Mouse (Mus musculus) CH12.LX (cell line): ENCODE measurements at regions not wholly inside any gene's neighbourhood (a gene's known extent, or its start where the extent isn't known, plus 50 kb on each side); places are given as distances from the start of the nearest gene placed in this dataset.

Source experiments
- DNase-seq: peaks from one replicate; pipeline ENCODE4 v3.0.0-alpha.2; 2013; ENCODE audit errors: extremely low read depth
- H3K27ac ChIP-seq: 2 replicates; pipeline ENCODE4 v1.5.1; 2012; ENCODE audit warnings: low read depth, mild to moderate bottlenecking, control low read depth, moderate library complexity; ENCODE audit not compliant: insufficient read depth
- H3K27me3 ChIP-seq: replicated peaks from 2 replicates; pipeline ENCODE3; 2012; ENCODE audit warnings: inconsistent platforms
- H3K36me3 ChIP-seq, 2 experiments: replicated peaks in 1 of 2; 2 replicates each; pipeline versions ENCODE3 to v1.6.1; 2012; ENCODE audit warnings: inconsistent platforms in 1 of 2, low read length in 1 of 2, mild to moderate bottlenecking in 1 of 2, mixed read lengths in 1 of 2, moderate library complexity in 1 of 2; ENCODE audit not compliant: control insufficient read depth in 1 of 2, insufficient read depth in 1 of 2
- H3K4me1 ChIP-seq, 2 experiments: 2 replicates each; pipeline ENCODE4 v1.6.1; 2012; ENCODE audit warnings: inconsistent platforms in 1 of 2, moderate library complexity in 1 of 2; ENCODE audit not compliant: insufficient read depth in 2 of 2, control insufficient read depth in 1 of 2
- H3K4me2 ChIP-seq: 2 replicates; pipeline ENCODE4 v1.6.1; 2012; ENCODE audit warnings: low read depth, mild to moderate bottlenecking, control low read depth; ENCODE audit not compliant: poor library complexity, insufficient read depth, severe bottlenecking
- H3K4me3 ChIP-seq, 3 experiments: fragments of 150-350 bp in 1 of 3; sonication (generic) in 1 of 3; replicated peaks in 1 of 3; 2 replicates each; pipeline versions ENCODE3 to v1.5.1; 2011 to 2012; ENCODE audit warnings: low read depth in 2 of 3, low read length in 2 of 3, mild to moderate bottlenecking in 2 of 3, moderate library complexity in 2 of 3, control low read depth in 1 of 3, improper control_type of control experiment in 1 of 3, inconsistent platforms in 1 of 3, mixed read lengths in 1 of 3; ENCODE audit not compliant: poor library complexity in 1 of 3
- H3K79me2 ChIP-seq: replicated peaks from 2 replicates; pipeline ENCODE4 v1.6.1; 2012; ENCODE audit warnings: mild to moderate bottlenecking, moderate library complexity; ENCODE audit not compliant: control insufficient read depth, poor library complexity, insufficient read depth, severe bottlenecking; ENCODE audit errors: extremely low read depth
- H3K9ac ChIP-seq: 2 replicates; pipeline ENCODE4 v1.6.1; 2012; ENCODE audit warnings: low read depth, mild to moderate bottlenecking, control low read depth, moderate library complexity; ENCODE audit not compliant: insufficient read depth
- H3K9me3 ChIP-seq: replicated peaks from 2 replicates; pipeline ENCODE3; 2012; ENCODE audit warnings: low read length, inconsistent platforms, mixed read lengths
- BHLHE40 ChIP-seq: IDR thresholded peaks from 2 replicates; pipeline ENCODE4 v1.6.1; 2011; ENCODE audit warnings: mild to moderate bottlenecking, low read depth, low read length, improper control_type of control experiment
- EP300 ChIP-seq: IDR thresholded peaks from 2 replicates; pipeline ENCODE4 v1.6.1; 2011; ENCODE audit warnings: low read length, improper control_type of control experiment
- GABPA ChIP-seq: IDR thresholded peaks from 2 replicates; pipeline ENCODE4 v1.6.1; 2012; ENCODE audit warnings: low read depth, low read length, improper control_type of control experiment, inconsistent platforms; ENCODE audit not compliant: insufficient replicate concordance
- HCFC1 ChIP-seq: IDR thresholded peaks from 2 replicates; pipeline ENCODE4 v1.6.1; 2012; ENCODE audit warnings: low read depth, mild to moderate bottlenecking, inconsistent platforms, low read length, improper control_type of control experiment
- JUN ChIP-seq: IDR thresholded peaks from 2 replicates; pipeline ENCODE4 v1.6.1; 2011; ENCODE audit warnings: low read depth, mild to moderate bottlenecking, low read length, improper control_type of control experiment, moderate library complexity; ENCODE audit not compliant: insufficient read depth
- MAX ChIP-seq: IDR thresholded peaks from 2 replicates; pipeline ENCODE4 v1.6.1; 2011; ENCODE audit warnings: low read length, improper control_type of control experiment
- MAZ ChIP-seq: IDR thresholded peaks from 2 replicates; pipeline ENCODE4 v1.6.1; 2012; ENCODE audit warnings: low read depth, mild to moderate bottlenecking, inconsistent platforms, low read length, improper control_type of control experiment, moderate library complexity
- MXI1 ChIP-seq: IDR thresholded peaks from 2 replicates; pipeline ENCODE4 v1.6.1; 2011; ENCODE audit warnings: mild to moderate bottlenecking, low read depth, low read length, improper control_type of control experiment
- PAX5 ChIP-seq: IDR thresholded peaks from 2 replicates; pipeline ENCODE4 v1.6.1; 2012; ENCODE audit warnings: low read length, inconsistent platforms, mixed read lengths
- POLR2AphosphoS2 ChIP-seq: IDR thresholded peaks from 2 replicates; pipeline ENCODE4 v1.6.1; 2011; ENCODE audit warnings: low read depth, low read length, improper control_type of control experiment
- RAD21 ChIP-seq: IDR thresholded peaks from 2 replicates; pipeline ENCODE4 v1.6.1; 2011; ENCODE audit warnings: low read depth, mild to moderate bottlenecking, low read length, improper control_type of control experiment, moderate library complexity
- SMC3 ChIP-seq: IDR thresholded peaks from 2 replicates; pipeline ENCODE4 v1.6.1; 2011; ENCODE audit warnings: low read depth, low read length, improper control_type of control experiment
- TCF12 ChIP-seq: IDR thresholded peaks from 2 replicates; pipeline ENCODE4 v1.6.1; 2014; ENCODE audit warnings: low read depth, mild to moderate bottlenecking, inconsistent platforms, low read length, improper control_type of control experiment
- USF2 ChIP-seq: conservative IDR thresholded peaks from 2 replicates; pipeline ENCODE4 v1.6.1; 2011; ENCODE audit warnings: low read depth, low read length, improper control_type of control experiment
- ZMIZ1 ChIP-seq: IDR thresholded peaks from 2 replicates; pipeline ENCODE4 v1.6.1; 2012; ENCODE audit warnings: low read depth, mild to moderate bottlenecking, inconsistent platforms, low read length, improper control_type of control experiment
- ZNF384 ChIP-seq: IDR thresholded peaks from 2 replicates; pipeline ENCODE4 v1.6.1; 2012; ENCODE audit warnings: low read depth, low read length, improper control_type of control experiment, inconsistent platforms
- dilution Hi-C: fragments of 300-500 bp; cut with MboI; formaldehyde crosslinking; loops from 2 replicates; pipeline ENCODE4 v1.14.3; 2020; ENCODE audit warnings: low sequenced_read_pairs; ENCODE audit not compliant: extremely low pct_unique_long_range_greater_than_20kb, extremely low pct_ligation_motif_present
- in situ Hi-C: fragments of 300-500 bp; cut with MboI; formaldehyde crosslinking; loops from 3 replicates; pipeline ENCODE4 v1.14.3; 2019; ENCODE audit warnings: low sequenced_read_pairs, low pct_ligation_motif_present, low pct_unique_long_range_greater_than_20kb, mixed read lengths

GRCm38 (mm10) chr11:112649298-112649697 is 132.7 kb upstream of the Sox9 start:
- H3K4me1 ChIP-seq, result no peaks in the 10 kb centered on the region
- no peak overlapping the region for H3K9ac ChIP-seq
- H3K4me3 ChIP-seq, result no peak overlapping the region
- no peaks in the 10 kb centered on the region for H3K36me3 ChIP-seq
- H3K4me2 ChIP-seq, result no peak overlapping the region
- H3K9me3 ChIP-seq, result peaks cover 74% of the 10 kb centered on the region
- no peaks in the 10 kb centered on the region for H3K79me2 ChIP-seq
- no peak for DNase-seq
- TF ChIP-seq MAZ (no peak), PAX5 (no peak), EP300 (no peak), MAX (no peak), TCF12 (no peak)
- TF ChIP-seq, all 38 proteins: peak for 0
- no peaks in the 10 kb centered on the region for H3K27me3 ChIP-seq
- in situ Hi-C loops, result no loop called here
- H3K27ac ChIP-seq, result no peak overlapping the region
- dilution Hi-C loops, result no loop called here

GRCm38 (mm10) chr11:112657410-112658159 is 124.4 kb upstream of the Sox9 start:
- no peak overlapping the region for H3K27ac ChIP-seq
- dilution Hi-C loops, result no loop called here
- no peak for DNase-seq

GRCm38 (mm10) chr11:112659911-112660310 is 122.1 kb upstream of the Sox9 start:
- Histone ChIP-seq H3K4me1 (no peaks in the 10 kb centered on the region), H3K27me3 (no peaks in the 10 kb centered on the region), H3K27ac (no peak overlapping the region), H3K4me3 (no peak overlapping the region), H3K4me2 (no peak overlapping the region), H3K36me3 (no peaks in the 10 kb centered on the region), H3K9me3 (peaks cover 80% of the 10 kb centered on the region), H3K9ac (no peak overlapping the region), H3K79me2 (no peaks in the 10 kb centered on the region)
- dilution Hi-C loops, result no loop called here
- DNase-seq, result no peak
- in situ Hi-C loops, result no loop called here
- TF ChIP-seq USF2 (no peak), GABPA (no peak), TCF12 (no peak), MXI1 (no peak), MAX (no peak), ZMIZ1 (no peak), RAD21 (no peak), BHLHE40 (no peak), HCFC1 (no peak), ZNF384 (no peak), POLR2AphosphoS2 (no peak), SMC3 (no peak), JUN (no peak)

More at GRCm38 (mm10) chr11:112657410-112658159, 124.4 kb upstream of the Sox9 start:
- Histone ChIP-seq H3K4me2 (no peak overlapping the region), H3K36me3 (no peaks in the 10 kb centered on the region), H3K4me3 (no peak overlapping the region), H3K79me2 (no peaks in the 10 kb centered on the region), H3K4me1 (no peaks in the 10 kb centered on the region), H3K9ac (no peak overlapping the region), H3K9me3 (peaks cover 84% of the 10 kb centered on the region), H3K27me3 (no peaks in the 10 kb centered on the region)
- in situ Hi-C loops, result no loop called here
- TF ChIP-seq TCF12, result no peak
